Mouse (Mus musculus) lung, postnatal 25 days (tissue): Measurements from ENCODE around the gene Gsto1.

ENCODE experiments used
- DNase-seq: peaks from one replicate; pipeline ENCODE4 v3.0.0; 2022; ENCODE audit warnings: low spot score

The Gsto1 gene

GRCm38 (mm10) chr19:47890489-47891130 lies 35.8 kb downstream of the Gsto1 start:
- peak; percentile 44 for DNase-seq

GRCm38 (mm10) chr19:47891562-47892312 lies 37.0 kb downstream of the Gsto1 start:
- no peak for DNase-seq

- no peak for DNase-seq
Observed at GRCm38 (mm10) chr19:47893092-47893491, 38.3 kb downstream of the Gsto1 start.

GRCm38 (mm10) chr19:47898472-47899079 lies 43.8 kb downstream of the Gsto1 start:
- DNase-seq: no peak

GRCm38 (mm10) chr19:47900012-47900411 lies 45.2 kb downstream of the Gsto1 start:
- no peak for DNase-seq

- no peak for DNase-seq
Observed at GRCm38 (mm10) chr19:47900558-47900957, 45.8 kb downstream of the Gsto1 start.

GRCm38 (mm10) chr19:47902316-47903201 lies 47.8 kb downstream of the Gsto1 start:
- DNase-seq: no peak

GRCm38 (mm10) chr19:47903679-47904078 lies 48.9 kb downstream of the Gsto1 start:
- no peak for DNase-seq

- no peak for DNase-seq
Observed at GRCm38 (mm10) chr19:47905081-47905480, 50.3 kb downstream of the Gsto1 start.

GRCm38 (mm10) chr19:47905603-47906002 lies 50.8 kb downstream of the Gsto1 start:
- DNase-seq: no peak

- no peak for DNase-seq
Observed at GRCm38 (mm10) chr19:47907596-47907995, 52.8 kb downstream of the Gsto1 start.

GRCm38 (mm10) chr19:47908961-47909371 lies 54.2 kb downstream of the Gsto1 start:
- no peak for DNase-seq

GRCm38 (mm10) chr19:47909387-47910116 lies 54.8 kb downstream of the Gsto1 start:
- DNase-seq: no peak

- no peak for DNase-seq
Observed at GRCm38 (mm10) chr19:47910117-47910618, 55.4 kb downstream of the Gsto1 start.

- no peak for DNase-seq
Observed at GRCm38 (mm10) chr19:47910751-47911150, 56.0 kb downstream of the Gsto1 start.

GRCm38 (mm10) chr19:47913344-47913743 lies 58.6 kb downstream of the Gsto1 start:
- no peak for DNase-seq

- DNase-seq: no peak
Observed at GRCm38 (mm10) chr19:47914191-47914590, 59.4 kb downstream of the Gsto1 start.
